Mouse (Mus musculus) heart, adult 2 months (tissue): ENCODE data around the gene Clpb. TPM values are rescaled to one million over a fixed set of nuclear protein-coding genes. Genes with fewer than 3 reads are reported as not detected.

Source experiments
- DNase-seq, 2 experiments: peaks; one replicate each; pipeline ENCODE4 v3.0.0; 2021
- H3K27ac ChIP-seq: fragments of 200-600 bp; 2 replicates; pipeline ENCODE4 v1.8.1; 2022
- H3K27me3 ChIP-seq: fragments of 200-500 bp; 2 replicates; pipeline ENCODE4 v1.6.1; 2012; ENCODE audit warnings: mild to moderate bottlenecking, low read length, inconsistent platforms, mixed read lengths; ENCODE audit not compliant: control insufficient read depth, insufficient read depth
- H3K36me3 ChIP-seq: fragments of 200-500 bp; 2 replicates; pipeline ENCODE4 v1.6.1; 2012; ENCODE audit warnings: low read length, inconsistent platforms; ENCODE audit not compliant: control insufficient read depth, insufficient read depth
- H3K4me1 ChIP-seq: fragments of 200-500 bp; 2 replicates; pipeline ENCODE4 v1.6.1; 2011; ENCODE audit warnings: low read length; ENCODE audit not compliant: control insufficient read depth, insufficient read depth
- H3K4me3 ChIP-seq: fragments of 200-600 bp; 2 replicates; pipeline ENCODE4 v1.8.1; 2022
- H3K79me2 ChIP-seq: fragments of 200-500 bp; replicated peaks from 2 replicates; pipeline ENCODE4 v1.6.1; 2012; ENCODE audit warnings: mild to moderate bottlenecking, inconsistent platforms, low read length, moderate library complexity, mixed read lengths; ENCODE audit not compliant: control insufficient read depth, insufficient read depth
- H3K9ac ChIP-seq: fragments of 200-500 bp; 2 replicates; pipeline ENCODE4 v1.6.1; 2012; ENCODE audit warnings: low read depth, mild to moderate bottlenecking, control low read depth, inconsistent platforms, low read length, mixed read lengths
- CTCF ChIP-seq: fragments of 200-600 bp; IDR thresholded peaks from 2 replicates; pipeline ENCODE4 v1.8.1; 2022; ENCODE audit warnings: antibody characterized with exemption, mild to moderate bottlenecking, moderate library complexity
- EP300 ChIP-seq: fragments of 200-500 bp; IDR thresholded peaks from 2 replicates; pipeline ENCODE4 v1.6.1; 2011; ENCODE audit warnings: low read depth, low read length, control low read depth; ENCODE audit not compliant: insufficient read depth
- POLR2A ChIP-seq: fragments of 200-500 bp; IDR thresholded peaks from 2 replicates; pipeline ENCODE4 v1.6.1; 2011; ENCODE audit warnings: mild to moderate bottlenecking, low read depth, low read length, control low read depth; ENCODE audit not compliant: insufficient read depth
- WGBS: fragments of 180-500 bp; shearing (Covaris S2); methylation state at CpG from one replicate; pipeline ENCODE4 v1.1.7; 2018; 5-methylcytosine and 5-hydroxymethylcytosine counted together
- intact Hi-C: fragments of 180-260 bp; cut with DNase I; formaldehyde crosslinking; loops from one replicate; pipeline ENCODE4 v1.15.1; 2025
- polyA plus RNA-seq: library from polyadenylated mRNA; depleted of rRNA; stranded (reverse); fragments of >200 nt; gene quantifications from 2 replicates; pipeline ENCODE4 v1.2.3, GENCODE M21; 2012
- total RNA-seq, 2 experiments: library from RNA; stranded (reverse); gene quantifications; 2 replicates each; pipeline ENCODE4 v1.2.3; 2021

The Clpb gene
- total and polyA plus RNA-seq, 3 experiments = 57.3 to 79.2 (median 72.6) TPM

- no peak overlapping the region for H3K27ac ChIP-seq
- TF ChIP-seq EP300 (no peak), CTCF (no peak), POLR2A (no peak)
- no peak for DNase-seq
- H3K9ac ChIP-seq = no peak overlapping the region
- H3K79me2 ChIP-seq = no peaks in the 10 kb centered on the region
- intact Hi-C loops = no loop called here
- H3K27me3 ChIP-seq = no peaks in the 10 kb centered on the region
- no peak overlapping the region for H3K4me3 ChIP-seq
- 88% methylated on average over 7 of the region's 7 CpGs for whole genome bisulfite sequencing
- no peaks in the 10 kb centered on the region for H3K36me3 ChIP-seq
- H3K4me1 ChIP-seq = peaks cover 1% of the 10 kb centered on the region; the same call in 1 of the 2 replicates
Measured at GRCm38 (mm10) chr7:101770051-101770450, 106.6 kb downstream of the Clpb start.

DNA sequence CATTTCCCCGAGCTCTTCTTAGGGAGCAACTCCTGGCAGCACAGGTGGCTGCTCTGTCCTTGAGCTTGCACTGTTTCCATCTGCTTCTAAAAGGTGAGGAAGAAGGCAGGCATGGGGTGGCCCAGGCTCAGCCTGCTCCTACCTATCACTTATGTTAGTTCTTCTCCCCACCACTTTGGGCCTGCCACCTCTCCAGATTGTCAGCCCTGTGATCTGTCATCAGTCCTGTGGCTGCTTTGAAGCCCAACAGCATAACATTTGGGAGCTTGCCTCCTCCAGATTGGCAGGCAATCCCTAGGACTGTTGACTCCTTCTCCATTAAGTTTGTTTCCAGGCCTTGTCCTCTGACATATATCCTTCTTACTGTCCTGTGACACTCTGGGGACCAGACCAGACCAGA, 108.2 kb downstream of the Clpb start:
- DNase-seq = peak in 1 of 2 experiments; percentile 15
- TF ChIP-seq CTCF = no peak
- no peak for TF ChIP-seq EP300
- no peak for TF ChIP-seq POLR2A
- WGBS = 71% methylated on average over 1 of the region's 1 CpGs
- H3K36me3 ChIP-seq = no peaks in the 10 kb centered on the region
- H3K9ac ChIP-seq = no peak overlapping the region
- intact Hi-C loops = no loop called here
- H3K79me2 ChIP-seq = no peaks in the 10 kb centered on the region
- no peak overlapping the region for H3K4me3 ChIP-seq
- no peak overlapping the region for H3K27ac ChIP-seq
- peaks cover 1% of the 10 kb centered on the region; the same call in 1 of the 2 replicates for H3K4me1 ChIP-seq
- H3K27me3 ChIP-seq = no peaks in the 10 kb centered on the region

DNA sequence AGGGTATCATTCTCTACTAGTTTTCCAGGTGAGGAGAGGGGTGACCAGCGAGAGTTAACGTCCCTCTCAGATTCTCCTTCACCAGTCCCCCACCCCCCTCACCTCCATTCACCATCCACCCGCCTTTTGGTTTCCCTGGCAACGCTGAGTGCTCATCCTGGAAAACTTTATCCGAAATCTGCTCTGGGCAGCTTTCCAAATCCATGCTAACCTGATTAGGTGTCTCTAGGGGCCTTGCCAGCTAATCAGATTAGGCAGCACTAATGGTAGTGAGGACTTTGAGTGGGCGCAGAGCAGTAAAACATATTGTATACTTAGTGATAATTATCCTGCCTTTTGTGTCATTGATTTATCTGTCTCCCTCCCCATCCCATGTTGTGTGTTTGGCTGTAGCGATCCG, 109.3 kb downstream of the Clpb start:
- Histone ChIP-seq H3K4me1 (no peaks in the 10 kb centered on the region), H3K36me3 (no peaks in the 10 kb centered on the region), H3K27me3 (no peaks in the 10 kb centered on the region), H3K27ac (no peak overlapping the region), H3K9ac (no peak overlapping the region), H3K79me2 (no peaks in the 10 kb centered on the region), H3K4me3 (no peak overlapping the region)
- no peak for DNase-seq
- WGBS = 71% methylated on average over 8 of the region's 8 CpGs
- TF ChIP-seq POLR2A (no peak), CTCF (no peak), EP300 (no peak)
- intact Hi-C loops = no loop called here

- H3K4me3 ChIP-seq = no peak overlapping the region
- no peak overlapping the region for H3K27ac ChIP-seq
- DNase-seq = no peak
- TF ChIP-seq EP300 = no peak
- TF ChIP-seq CTCF = no peak
- no peak for TF ChIP-seq POLR2A
- no peak overlapping the region for H3K9ac ChIP-seq
- H3K79me2 ChIP-seq = no peaks in the 10 kb centered on the region
- intact Hi-C loops = no loop called here
- WGBS = 91% methylated on average over 1 of the region's 1 CpGs
- no peaks in the 10 kb centered on the region for H3K4me1 ChIP-seq
- H3K36me3 ChIP-seq = no peaks in the 10 kb centered on the region
- no peaks in the 10 kb centered on the region for H3K27me3 ChIP-seq
Measured at GRCm38 (mm10) chr7:101777053-101777452, 113.6 kb downstream of the Clpb start.

- intact Hi-C loops = no loop called here
- H3K4me3 ChIP-seq = no peak within 1 kb of the TSS
- H3K36me3 ChIP-seq = no peaks in the 10 kb centered on the region
- peaks cover 17% of the 10 kb centered on the region for H3K27me3 ChIP-seq
- peaks cover 3% of the 10 kb centered on the region; the same call in 1 of the 2 replicates for H3K4me1 ChIP-seq
- no peak for DNase-seq
- 3% methylated on average over 44 of the region's 45 CpGs for WGBS
- H3K9ac ChIP-seq = no peak within 1 kb of the TSS
- no peaks in the 10 kb centered on the region for H3K79me2 ChIP-seq
- H3K27ac ChIP-seq = no peak within 1 kb of the TSS
- TF ChIP-seq CTCF (no peak), EP300 (no peak), POLR2A (no peak)
Measured at GRCm38 (mm10) chr7:101817861-101818401, 154.5 kb downstream of the Clpb start, which contains the start of gene Phox2a. TSS of gene Phox2a (plus strand) at chr7:101818313.

GRCm38 (mm10) chr7:101820295-101821030, 157.0 kb downstream of the Clpb start:
- DNase-seq = peak; percentile 18 to 36
- no peaks in the 10 kb centered on the region for H3K36me3 ChIP-seq
- H3K79me2 ChIP-seq = no peaks in the 10 kb centered on the region
- peaks cover 17% of the 10 kb centered on the region for H3K27me3 ChIP-seq
- TF ChIP-seq POLR2A = 0 out of 2 replicates have a peak, but pooled peaks have one; percentile 21
- no peak for TF ChIP-seq CTCF
- no peak for TF ChIP-seq EP300
- 14% methylated on average over 35 of the region's 35 CpGs for WGBS
- peaks cover 3% of the 10 kb centered on the region; the same call in 1 of the 2 replicates for H3K4me1 ChIP-seq
- no peak overlapping the region for H3K27ac ChIP-seq
- H3K9ac ChIP-seq = peak overlapping the region; percentile 6; the same call in 1 of the 2 replicates
- intact Hi-C loops = no loop called here
- peak overlapping the region; percentile 29; the same call in 1 of the 2 replicates for H3K4me3 ChIP-seq
